Mouse (Mus musculus) large intestine, adult 2 months (tissue): ENCODE data around the gene Ankrd60. TPM values are rescaled to one million over a fixed set of nuclear protein-coding genes. Genes with fewer than 3 reads are reported as not detected.

ENCODE experiments used
- DNase-seq: peaks from one replicate; pipeline ENCODE4 v3.0.0-alpha.2; 2012; ENCODE audit warnings: low read depth, low spot score
- WGBS: fragments of 180-500 bp; shearing (Covaris S2); methylation state at CpG from one replicate; pipeline ENCODE4 v1.1.7; 2018; 5-methylcytosine and 5-hydroxymethylcytosine counted together
- polyA plus RNA-seq: library from polyadenylated mRNA; depleted of rRNA; stranded (reverse); fragments of >200 nt; gene quantifications from 2 replicates; pipeline ENCODE4 v1.2.3, GENCODE M21; 2012; rRNA removed

Gene Ankrd60
- polyA plus RNA-seq, 1 experiment, result not detected

DNA sequence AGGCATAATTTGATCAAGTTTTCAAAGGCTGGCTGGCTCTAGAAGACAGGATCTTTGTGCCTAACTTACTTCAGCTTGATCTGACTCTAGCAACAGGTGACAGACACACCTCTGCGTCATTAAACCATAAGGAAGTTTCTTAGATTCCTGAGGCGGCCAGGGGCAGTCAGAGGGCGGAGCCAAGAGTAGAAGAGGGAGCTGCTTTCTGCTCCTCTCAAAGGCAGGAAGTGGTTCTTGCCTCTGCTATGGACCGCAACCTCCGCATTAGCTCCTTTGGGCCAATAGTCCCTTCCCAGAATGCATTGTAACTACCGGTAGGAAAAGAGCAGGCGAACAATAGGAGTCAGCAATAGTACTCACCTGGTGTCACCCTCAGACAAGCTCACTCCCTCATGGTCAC lies 43.6 kb downstream of the Ankrd60 start:
- WGBS, result 25% methylated on average over 7 of the region's 7 CpGs
- DNase-seq, result peak; percentile 83

DNA sequence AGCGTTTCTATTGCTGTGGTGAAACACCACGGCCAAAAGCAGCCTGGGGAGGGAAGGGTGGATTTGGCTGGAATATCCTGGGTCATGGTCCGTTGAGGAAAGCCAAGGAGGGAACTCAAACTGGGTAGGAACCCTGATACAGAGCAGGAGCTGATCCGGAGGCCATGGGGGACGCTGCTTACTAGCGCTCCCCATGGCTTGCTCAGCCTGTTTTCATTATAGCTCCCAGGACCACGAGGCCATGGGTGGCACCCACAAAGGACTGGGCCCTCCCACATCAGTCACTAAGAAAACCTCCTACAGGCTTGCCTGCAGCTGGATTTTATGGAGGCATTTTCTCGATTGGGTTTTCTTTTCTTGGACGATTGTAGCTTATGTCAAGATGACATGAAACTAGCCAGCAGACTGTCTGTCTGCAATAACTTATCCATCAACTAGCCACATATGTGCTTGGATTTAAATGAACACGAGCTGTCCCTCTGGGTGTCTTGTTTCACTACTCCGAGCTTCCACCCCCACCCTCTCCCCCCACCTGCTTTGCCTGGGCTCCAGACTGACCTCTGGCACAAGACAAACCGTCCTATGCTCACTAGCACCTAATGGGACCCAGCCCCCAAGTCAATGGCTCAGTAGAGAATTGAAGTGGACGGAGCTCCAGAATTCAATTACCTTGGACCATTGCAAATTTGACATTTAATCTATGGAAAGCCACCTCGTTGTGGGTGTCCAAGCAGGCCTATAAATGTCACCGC lies 45.3 kb downstream of the Ankrd60 start:
- 69% methylated on average over 15 of the region's 15 CpGs for WGBS
- DNase-seq, result no peak

DNA sequence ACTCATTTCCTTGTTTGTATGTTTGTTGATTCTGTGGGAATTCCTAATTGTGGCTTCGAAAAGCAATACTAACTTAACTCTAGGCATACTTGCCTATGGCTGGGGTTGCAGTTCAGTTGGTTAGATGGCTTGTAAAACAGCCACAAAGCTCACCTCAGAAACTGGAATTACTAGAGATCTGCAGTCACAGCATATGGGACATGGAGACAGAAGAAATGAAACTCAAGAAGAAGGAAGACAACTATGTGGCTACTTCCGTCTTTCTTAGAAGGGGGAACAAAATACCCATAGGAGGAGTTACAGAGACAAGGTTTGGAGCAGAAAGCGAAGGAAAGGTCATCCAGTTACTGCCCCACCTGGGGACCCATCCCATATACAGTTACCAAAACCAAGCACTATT lies 49.7 kb downstream of the Ankrd60 start:
- DNase-seq, result no peak
- WGBS, result 76% methylated on average over 3 of the region's 3 CpGs

DNA sequence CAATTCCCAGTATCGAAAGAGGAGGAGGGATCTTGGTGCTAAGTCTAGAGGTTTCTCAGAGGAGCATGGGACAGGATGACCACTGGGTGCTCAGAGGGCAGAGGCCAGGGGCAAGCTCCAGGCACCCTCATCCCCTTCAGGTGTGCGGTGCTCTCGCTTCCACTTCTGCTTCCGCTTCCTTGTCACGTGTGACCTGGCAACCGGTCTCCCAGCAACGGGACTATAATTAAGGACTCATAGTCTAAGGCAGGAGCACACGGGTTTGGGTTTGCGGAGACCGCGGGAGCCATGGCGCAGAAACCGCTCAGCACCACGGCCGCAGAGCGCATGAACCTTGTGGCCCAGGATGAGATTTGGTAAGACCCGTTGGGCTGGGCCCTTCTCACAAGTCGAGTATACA lies 55.8 kb downstream of the Ankrd60 start, which contains the start of gene 1700021F07Rik:
Gene 1700021F07Rik (plus strand): TSS at position 211 of the 400 bp plus-strand sequence.
- no peak for DNase-seq
- WGBS, result 92% methylated on average over 18 of the region's 18 CpGs

Other genes starting within 250 kb of the Ankrd60 start
- not detected in 2 replicates for gene 1700021F07Rik, start 55.8 kb downstream of the Ankrd60 start, polyA plus RNA-seq
- gene Rab22a, start 81.4 kb upstream of the Ankrd60 start, polyA plus RNA-seq, result 10.1 and 18.6 TPM in 2 replicates
- gene 1700010B08Rik, start 141.1 kb upstream of the Ankrd60 start, polyA plus RNA-seq, result not detected in 2 replicates
- gene Vapb, start 159.1 kb upstream of the Ankrd60 start, polyA plus RNA-seq, result 11.0 and 12.9 TPM in 2 replicates